Mouse (Mus musculus) right cerebral cortex, postnatal 25 days (tissue): ENCODE results near the gene Calm3.
A peak's percentile ranks its signal among the peaks of the same experiment; 100 is the strongest.

Experiments
- DNase-seq: peaks from one replicate; pipeline ENCODE4 v3.0.0; 2022

Calm3 gene

GRCm38 (mm10) chr7:16914453-16915343 is 9.2 kb downstream of the Calm3 start:
- no peak for DNase-seq

DNA sequence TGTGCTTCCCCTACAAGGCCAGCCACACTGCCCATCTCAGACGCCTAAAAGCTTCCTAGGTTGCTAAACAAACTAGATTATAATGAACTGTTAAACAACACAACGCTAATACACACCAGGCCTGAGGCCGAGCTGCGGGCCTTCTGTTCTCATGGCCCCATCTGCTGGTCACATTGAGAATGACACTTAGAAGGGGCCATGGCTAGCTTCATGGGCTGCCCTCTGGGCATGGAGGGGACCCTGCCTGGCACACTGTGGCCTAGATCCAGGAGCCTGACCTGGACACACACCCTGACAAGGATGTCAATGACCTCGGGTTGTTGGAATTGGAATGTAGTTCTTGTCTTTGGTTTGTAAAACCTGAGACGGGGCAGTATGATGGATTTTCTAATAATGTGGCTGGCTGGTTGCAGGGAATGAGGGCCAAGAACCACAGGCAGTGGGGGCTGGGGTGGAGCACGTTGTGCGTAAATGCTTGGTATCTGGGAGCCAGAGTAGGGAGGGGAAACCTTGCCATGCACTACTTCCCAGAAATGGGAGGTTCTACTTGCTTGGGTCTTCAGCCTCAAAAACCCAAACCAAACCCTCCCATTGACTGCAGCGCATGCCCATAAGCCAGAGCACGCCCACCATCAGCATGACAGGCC is 10.0 kb downstream of the Calm3 start:
- peak; percentile 65 for DNase-seq

GRCm38 (mm10) chr7:16912360-16912759 is 11.6 kb downstream of the Calm3 start:
- DNase-seq: no peak

GRCm38 (mm10) chr7:16911904-16912303 is 12.0 kb downstream of the Calm3 start:
- DNase-seq: no peak

- DNase-seq: no peak
Measured at GRCm38 (mm10) chr7:16909909-16910308, 14.0 kb downstream of the Calm3 start.

- no peak for DNase-seq
Measured at GRCm38 (mm10) chr7:16908859-16909258, 15.1 kb downstream of the Calm3 start.

- no peak for DNase-seq
Measured at GRCm38 (mm10) chr7:16908367-16908766, 15.5 kb downstream of the Calm3 start.

DNA sequence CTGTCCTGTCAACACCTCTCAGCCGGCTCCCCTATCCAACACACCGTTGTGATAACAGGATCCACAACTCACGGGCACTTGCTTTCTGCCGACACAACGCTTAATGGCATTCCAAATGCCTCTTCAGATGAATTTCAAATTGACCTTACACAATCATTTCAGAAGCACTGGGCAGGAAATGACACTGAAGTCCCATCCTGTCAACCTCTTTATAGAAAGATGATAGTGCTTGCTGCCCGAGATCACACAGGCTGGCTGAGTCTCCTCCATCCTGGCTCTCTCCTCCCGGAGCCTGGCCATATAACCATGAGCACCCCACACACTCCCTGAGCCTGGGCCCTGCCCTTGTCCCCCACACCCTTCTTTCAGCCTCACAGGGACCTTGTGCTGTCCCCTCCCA is 16.1 kb downstream of the Calm3 start:
- DNase-seq: no peak

DNA sequence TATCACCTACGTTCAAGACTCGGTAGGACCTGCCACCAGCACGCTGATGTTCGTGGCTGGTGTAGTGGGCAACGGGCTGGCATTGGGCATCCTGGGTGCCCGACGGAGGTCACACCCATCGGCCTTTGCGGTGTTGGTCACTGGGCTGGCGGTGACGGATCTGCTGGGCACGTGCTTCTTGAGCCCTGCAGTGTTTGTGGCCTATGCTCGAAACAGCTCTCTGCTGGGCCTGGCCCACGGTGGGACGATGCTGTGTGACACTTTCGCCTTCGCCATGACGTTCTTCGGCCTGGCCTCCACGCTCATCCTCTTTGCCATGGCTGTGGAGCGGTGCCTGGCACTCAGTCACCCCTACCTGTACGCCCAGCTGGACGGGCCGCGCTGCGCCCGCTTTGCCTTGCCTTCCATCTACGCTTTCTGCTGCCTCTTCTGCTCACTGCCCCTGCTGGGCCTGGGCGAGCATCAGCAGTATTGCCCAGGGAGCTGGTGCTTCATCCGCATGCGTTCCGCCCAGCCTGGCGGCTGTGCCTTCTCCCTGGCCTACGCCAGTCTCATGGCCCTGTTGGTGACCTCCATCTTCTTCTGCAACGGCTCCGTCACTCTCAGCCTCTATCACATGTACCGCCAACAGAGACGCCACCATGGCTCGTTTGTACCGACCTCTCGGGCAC is 16.9 kb downstream of the Calm3 start:
- no peak for DNase-seq

GRCm38 (mm10) chr7:16906281-16906680 is 17.6 kb downstream of the Calm3 start, which contains the start of gene Ptgir:
Ptgir (plus strand) TSS chr7:16906490.
- DNase-seq: no peak

DNA sequence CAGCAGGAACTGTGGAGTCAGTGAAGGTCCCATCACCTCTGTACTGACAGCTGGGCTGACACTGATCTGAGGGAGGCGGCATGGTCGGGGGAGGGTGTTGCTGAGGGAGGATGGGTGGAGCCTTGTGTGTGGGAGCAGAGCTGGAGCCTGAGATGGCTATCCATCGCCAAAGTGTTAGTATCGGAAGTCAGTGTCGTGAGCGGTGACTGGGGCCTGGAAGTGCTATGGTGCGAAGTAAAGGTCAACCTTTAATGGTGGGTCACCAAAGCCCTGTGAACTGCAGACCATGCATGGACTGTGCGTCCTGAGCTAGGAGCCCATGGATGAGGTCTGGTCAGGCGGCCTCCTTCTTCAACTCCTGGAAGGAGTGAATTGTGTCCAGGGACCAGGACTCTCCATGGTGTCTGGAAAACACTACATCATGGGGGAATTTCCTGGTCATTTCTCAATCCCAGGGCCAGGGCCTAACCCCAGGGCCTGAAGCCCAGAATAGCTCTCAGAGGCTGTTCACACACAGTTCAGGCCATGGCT is 18.4 kb downstream of the Calm3 start:
- no peak for DNase-seq

GRCm38 (mm10) chr7:16904120-16904675 is 19.7 kb downstream of the Calm3 start:
- DNase-seq: no peak

- no peak for DNase-seq
Measured at GRCm38 (mm10) chr7:16903439-16903955, 20.4 kb downstream of the Calm3 start.

- DNase-seq: peak; percentile 3
Measured at GRCm38 (mm10) chr7:16900526-16900925, 23.4 kb downstream of the Calm3 start.

DNA sequence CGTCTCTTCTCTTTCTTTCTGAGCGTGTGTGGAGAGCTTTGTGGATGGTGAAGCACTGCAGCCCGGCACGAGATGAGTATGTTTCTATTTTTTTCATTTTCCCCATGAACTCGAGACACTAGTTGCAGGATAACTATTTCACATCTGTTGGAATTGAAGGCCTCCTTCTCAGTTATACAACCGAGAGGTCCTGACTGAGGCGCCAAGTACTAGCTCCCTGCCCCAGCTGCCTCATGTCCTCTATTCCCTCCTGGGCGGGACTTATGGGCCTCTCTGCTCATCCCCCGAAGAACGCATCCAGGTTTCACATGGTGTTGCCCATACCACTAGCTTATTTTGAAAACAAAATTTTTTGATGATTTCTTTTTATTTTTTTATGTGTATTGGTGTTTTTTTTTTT is 28.4 kb downstream of the Calm3 start:
- no peak for DNase-seq

DNA sequence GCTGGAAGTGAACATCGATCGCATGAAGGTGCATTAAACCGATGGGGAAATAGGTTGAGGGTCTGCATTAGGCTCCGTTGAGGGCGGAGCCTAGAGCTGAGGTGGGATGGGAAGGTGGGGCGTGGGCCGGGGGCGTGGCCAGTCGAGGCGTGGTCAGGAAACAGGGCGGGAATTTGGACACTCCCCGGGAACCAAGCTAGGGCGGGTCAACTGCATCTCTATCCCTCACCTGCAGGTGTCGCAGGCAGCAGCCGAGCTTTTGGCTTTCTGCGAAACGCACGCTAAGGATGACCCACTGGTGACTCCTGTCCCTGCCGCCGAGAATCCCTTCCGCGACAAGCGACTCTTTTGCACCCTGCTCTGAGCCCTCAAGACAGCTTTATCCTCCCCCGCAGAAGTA is 28.9 kb downstream of the Calm3 start:
- DNase-seq: peak; percentile 71

GRCm38 (mm10) chr7:16894279-16894678 is 29.6 kb downstream of the Calm3 start:
- DNase-seq: no peak

DNA sequence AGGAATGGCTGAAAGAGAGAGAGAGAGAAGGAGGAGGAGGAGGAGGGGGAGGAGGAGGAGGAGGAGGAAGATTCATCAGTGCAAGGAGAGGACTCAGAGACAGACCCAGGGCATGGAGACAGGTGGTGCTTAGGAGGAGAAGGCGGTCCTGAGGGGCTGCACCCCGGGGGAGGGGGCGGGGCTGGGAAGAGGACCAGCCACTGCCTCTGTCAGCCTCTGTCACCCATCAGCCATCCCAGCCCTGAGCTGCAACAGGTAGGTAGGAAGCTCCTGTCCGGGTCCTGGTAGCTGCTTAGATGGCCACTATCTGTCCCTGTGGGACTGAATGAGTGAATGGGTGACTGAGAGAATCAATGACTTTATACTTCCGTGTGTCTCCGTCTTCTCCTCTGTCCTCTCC is 30.3 kb downstream of the Calm3 start:
- DNase-seq: no peak

DNA sequence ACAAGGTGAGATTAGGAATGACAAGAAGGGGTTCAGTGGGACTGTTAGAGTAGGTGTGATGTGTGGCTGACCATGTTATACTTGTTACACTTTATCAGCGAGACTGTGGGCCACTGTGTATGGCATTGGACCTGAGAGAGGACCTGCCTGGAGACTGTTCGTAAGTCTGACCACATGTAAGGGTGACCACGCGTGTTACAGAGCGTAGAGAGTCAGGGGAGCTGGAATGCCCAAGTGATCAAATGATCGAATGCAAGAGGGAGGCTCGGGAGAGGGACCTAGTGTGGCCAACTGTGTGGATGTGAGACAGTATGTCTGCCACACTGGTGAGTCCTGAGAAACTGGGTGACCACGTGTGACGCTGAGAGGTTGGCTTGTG is 31.6 kb downstream of the Calm3 start:
- no peak for DNase-seq

GRCm38 (mm10) chr7:16891641-16892351 is 32.1 kb downstream of the Calm3 start, which contains the start of gene Gng8:
Gng8 (plus strand) TSS chr7:16891786.
- DNase-seq: peak; percentile 79

- no peak for DNase-seq
Measured at GRCm38 (mm10) chr7:16890944-16891343, 33.0 kb downstream of the Calm3 start.

DNA sequence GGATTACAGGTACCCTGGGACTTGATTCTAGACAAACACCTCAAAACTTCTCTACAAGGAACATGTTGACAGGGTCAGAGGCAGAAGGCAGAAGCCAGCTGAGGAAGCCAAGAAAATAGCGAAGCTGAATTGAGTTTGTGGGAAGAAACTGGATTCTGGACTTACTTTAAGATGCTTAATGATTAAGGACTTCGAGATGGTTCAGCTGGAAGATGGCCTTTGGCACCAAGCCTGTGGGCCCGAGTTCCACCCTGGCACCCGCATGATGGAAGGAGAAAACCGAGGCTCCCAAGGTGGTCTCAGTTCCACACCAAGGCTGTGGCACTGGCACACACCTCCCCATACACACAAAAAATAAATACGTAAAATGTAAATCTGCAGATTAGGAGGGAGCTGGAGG is 33.4 kb downstream of the Calm3 start:
- no peak for DNase-seq
